Mouse (Mus musculus): ENCODE data around the gene Tmub1. TPM values are rescaled to one million over a fixed set of nuclear protein-coding genes. Genes with fewer than 3 reads are reported as not detected.
"Not testable (repeated sequence)": the region's sequence is repeated elsewhere in the genome, so short reads cannot be mapped to it uniquely, and the experiment has no call there.

The Tmub1 gene
- polyA plus RNA-seq, 1 experiment from 2014 or later = 18.9 TPM

DNA sequence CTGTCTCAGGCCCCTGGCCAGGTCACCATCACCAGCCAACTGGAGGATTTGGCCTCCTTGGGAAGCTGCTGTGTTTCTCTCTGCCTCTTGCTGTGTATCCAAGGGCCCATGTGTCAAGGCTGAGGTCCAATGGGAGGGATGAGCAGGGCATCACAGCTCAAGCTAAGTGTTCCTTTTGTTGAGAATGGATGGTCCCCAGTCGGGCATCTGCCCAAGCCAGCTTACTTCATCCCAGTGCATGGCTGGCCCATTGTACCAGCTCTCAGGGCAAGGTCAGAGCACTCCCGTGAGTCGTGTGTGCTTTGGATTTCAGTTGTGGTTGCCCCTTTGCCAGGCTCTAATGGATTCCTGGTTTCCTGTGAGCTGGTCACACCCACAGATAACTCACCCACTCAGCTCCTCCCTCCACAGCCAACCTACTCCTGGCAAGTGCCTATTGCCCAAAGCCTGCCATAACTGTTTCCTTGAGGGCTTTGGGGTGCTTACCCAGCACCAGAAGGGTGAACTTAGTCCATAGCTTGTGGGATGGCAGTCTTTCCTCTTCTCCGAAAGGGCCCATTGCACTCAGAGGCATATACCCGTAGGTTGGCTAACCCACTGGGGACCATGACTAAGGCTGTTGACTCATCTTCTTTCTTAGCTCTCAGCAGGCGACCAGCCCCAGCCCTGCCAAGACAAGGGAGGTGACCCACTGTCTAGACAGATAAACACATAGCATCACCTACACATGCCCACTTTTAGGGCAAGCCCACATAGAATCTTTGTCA lies 42.9 kb downstream of the Tmub1 start:
- Histone ChIP-seq H3K9me3 (replicated peaks) (no peaks in the 10 kb centered on the region), H3K4me3 (no peak overlapping the region), H3K36me3 (peaks cover 92% of the 10 kb centered on the region), H3K4me1 (replicated peaks) (0 out of 2 replicates have a peak, but pooled peaks cover 11% of the 10 kb centered on the region), H3K27ac (ENCODE audit: poor library complexity, severe bottlenecking) (no peak overlapping the region), H3K27me3 (replicated peaks) (no peaks in the 10 kb centered on the region), H3K4me2 (no peak overlapping the region), H3K9ac (no peak overlapping the region)
- ATAC-seq (ENCODE audit: insufficient number of reproducible peaks, low FRiP score) = no peak
- WGBS = 77% methylated on average over 6 of the region's 6 CpGs

GRCm38 (mm10) chr5:24401969-24402368 lies 45.7 kb downstream of the Tmub1 start:
- Histone ChIP-seq H3K27ac (ENCODE audit: poor library complexity, severe bottlenecking) (no peak overlapping the region), H3K27me3 (replicated peaks) (no peaks in the 10 kb centered on the region), H3K4me2 (no peak overlapping the region), H3K36me3 (peaks cover 68% of the 10 kb centered on the region), H3K4me3 (no peak overlapping the region), H3K4me1 (replicated peaks) (0 out of 2 replicates have a peak, but pooled peaks cover 13% of the 10 kb centered on the region), H3K9me3 (replicated peaks) (no peaks in the 10 kb centered on the region), H3K9ac (no peak overlapping the region)
- 75% methylated on average over 9 of the region's 9 CpGs for WGBS
- no peak for ATAC-seq (ENCODE audit: insufficient number of reproducible peaks, low FRiP score)

GRCm38 (mm10) chr5:24400911-24401605 lies 46.6 kb downstream of the Tmub1 start:
- Histone ChIP-seq H3K4me1 (replicated peaks) (0 out of 2 replicates have a peak, but pooled peaks cover 13% of the 10 kb centered on the region), H3K36me3 (peaks cover 62% of the 10 kb centered on the region), H3K9me3 (replicated peaks) (no peaks in the 10 kb centered on the region), H3K27ac (ENCODE audit: poor library complexity, severe bottlenecking) (no peak overlapping the region), H3K4me2 (no peak overlapping the region), H3K27me3 (replicated peaks) (no peaks in the 10 kb centered on the region), H3K9ac (no peak overlapping the region), H3K4me3 (no peak overlapping the region)
- 84% methylated on average over 5 of the region's 5 CpGs for WGBS
- ATAC-seq (ENCODE audit: insufficient number of reproducible peaks, low FRiP score) = no peak

GRCm38 (mm10) chr5:24400362-24400761 lies 47.3 kb downstream of the Tmub1 start:
- no peak overlapping the region for H3K4me2 ChIP-seq
- no peak overlapping the region for H3K9ac ChIP-seq
- 0 out of 2 replicates have a peak, but pooled peaks cover 10% of the 10 kb centered on the region for H3K4me1 ChIP-seq (replicated peaks)
- ATAC-seq (ENCODE audit: insufficient number of reproducible peaks, low FRiP score) = no peak
- H3K4me3 ChIP-seq = no peak overlapping the region
- no peaks in the 10 kb centered on the region for H3K9me3 ChIP-seq (replicated peaks)
- H3K27ac ChIP-seq (ENCODE audit: poor library complexity, severe bottlenecking) = no peak overlapping the region
- H3K27me3 ChIP-seq (replicated peaks) = no peaks in the 10 kb centered on the region
- peaks cover 55% of the 10 kb centered on the region for H3K36me3 ChIP-seq
- 89% methylated on average over 11 of the region's 11 CpGs for WGBS

DNA sequence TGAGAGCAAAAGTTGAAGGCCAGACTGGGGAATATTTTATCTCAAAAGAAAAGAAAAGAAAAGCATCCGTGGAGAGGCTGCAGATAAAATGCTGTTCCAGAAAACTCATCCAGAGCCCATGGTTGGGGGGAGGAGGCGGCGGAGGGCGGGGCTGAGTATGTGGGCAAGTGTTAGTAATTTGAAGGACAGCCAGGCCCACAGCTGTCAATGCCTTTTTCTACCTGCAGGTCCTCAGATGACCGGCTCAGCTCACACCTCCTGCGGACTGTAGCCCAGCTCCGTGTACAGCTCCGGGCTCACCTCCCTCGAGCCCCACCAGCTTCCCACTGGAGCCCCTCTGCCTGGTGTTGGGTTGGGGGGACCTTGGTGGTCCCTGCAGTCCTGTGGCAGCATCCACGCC lies 48.0 kb downstream of the Tmub1 start:
- Histone ChIP-seq H3K27me3 (replicated peaks) (no peaks in the 10 kb centered on the region), H3K36me3 (peaks cover 48% of the 10 kb centered on the region)
- 74% methylated on average over 10 of the region's 10 CpGs for WGBS

GRCm38 (mm10) chr5:24396254-24396653 lies 51.4 kb downstream of the Tmub1 start:
- Histone ChIP-seq H3K36me3 (peaks cover 16% of the 10 kb centered on the region), H3K4me1 (replicated peaks) (peaks cover 18% of the 10 kb centered on the region)
- not testable (repeated sequence) for H3K4me3 ChIP-seq; ATAC-seq (ENCODE audit: insufficient number of reproducible peaks, low FRiP score); H3K4me2 ChIP-seq; H3K9me3 ChIP-seq (replicated peaks); H3K9ac ChIP-seq; H3K27ac ChIP-seq (ENCODE audit: poor library complexity, severe bottlenecking); H3K27me3 ChIP-seq (replicated peaks)
- WGBS = 86% methylated on average over 6 of the region's 6 CpGs

More for the DNA sequence above, 48.0 kb downstream of the Tmub1 start:
- Histone ChIP-seq H3K4me3 (no peak overlapping the region), H3K9ac (no peak overlapping the region), H3K4me2 (no peak overlapping the region), H3K27ac (ENCODE audit: poor library complexity, severe bottlenecking) (no peak overlapping the region), H3K4me1 (replicated peaks) (peaks cover 13% of the 10 kb centered on the region; the same call in 1 of the 2 replicates), H3K9me3 (replicated peaks) (no peaks in the 10 kb centered on the region)
- no peak for ATAC-seq (ENCODE audit: insufficient number of reproducible peaks, low FRiP score)

Other genes with a start within 250 kb of the Tmub1 start
- gene Kcnh2, start 96.2 kb downstream of the Tmub1 start, polyA plus RNA-seq (2016; fragmentation: Nextera tagmentation; extraction: Ambion mirVana) = 38.2 and 40.5 TPM in 2 replicates
- 45.9 and 46.9 TPM in 2 replicates for gene Nos3, start 83.0 kb downstream of the Tmub1 start, polyA plus RNA-seq (2016; fragmentation: Nextera tagmentation; extraction: Ambion mirVana)
- gene Atg9b, start 55.7 kb downstream of the Tmub1 start, polyA plus RNA-seq (2016; fragmentation: Nextera tagmentation; extraction: Ambion mirVana) = 1.4 and 2.6 TPM in 2 replicates
- 52.7 and 57.4 TPM in 2 replicates for gene Abcb8, start 54.2 kb downstream of the Tmub1 start, polyA plus RNA-seq (2016; fragmentation: Nextera tagmentation; extraction: Ambion mirVana)
- 0.09 and 0.19 TPM in 2 replicates for gene Asic3, start 34.5 kb downstream of the Tmub1 start, polyA plus RNA-seq (2016; fragmentation: Nextera tagmentation; extraction: Ambion mirVana)
- 32.0 and 35.9 TPM in 2 replicates for gene Cdk5, start 24.3 kb downstream of the Tmub1 start, polyA plus RNA-seq (2016; fragmentation: Nextera tagmentation; extraction: Ambion mirVana)
- 31.1 and 39.4 TPM in 2 replicates for gene Slc4a2, start 24.0 kb downstream of the Tmub1 start, polyA plus RNA-seq (2016; fragmentation: Nextera tagmentation; extraction: Ambion mirVana)
- 172 and 175 TPM in 2 replicates for gene Fastk, start 2.6 kb downstream of the Tmub1 start, polyA plus RNA-seq (2016; fragmentation: Nextera tagmentation; extraction: Ambion mirVana)
- 34.9 and 35.2 TPM in 2 replicates for gene Agap3, start 4.3 kb upstream of the Tmub1 start, polyA plus RNA-seq (2016; fragmentation: Nextera tagmentation; extraction: Ambion mirVana)
- gene Gbx1, start 79.3 kb upstream of the Tmub1 start, polyA plus RNA-seq (2016; fragmentation: Nextera tagmentation; extraction: Ambion mirVana) = not detected in 2 replicates
- gene Asb10, start 93.1 kb upstream of the Tmub1 start, polyA plus RNA-seq (2016; fragmentation: Nextera tagmentation; extraction: Ambion mirVana) = 3.7 and 4.7 TPM in 2 replicates
- gene 4931409K22Rik, start 109.0 kb upstream of the Tmub1 start, polyA plus RNA-seq (2016; fragmentation: Nextera tagmentation; extraction: Ambion mirVana) = not detected in 2 replicates
- 79.0 and 80.6 TPM in 2 replicates for gene Abcf2, start 129.6 kb upstream of the Tmub1 start, polyA plus RNA-seq (2016; fragmentation: Nextera tagmentation; extraction: Ambion mirVana)
- 20.1 and 22.8 TPM in 2 replicates for gene Chpf2, start 138.9 kb upstream of the Tmub1 start, polyA plus RNA-seq (2016; fragmentation: Nextera tagmentation; extraction: Ambion mirVana)
- gene Smarcd3, start 176.6 kb upstream of the Tmub1 start, polyA plus RNA-seq (2016; fragmentation: Nextera tagmentation; extraction: Ambion mirVana) = 86.4 and 90.3 TPM in 2 replicates
- 29.5 and 31.9 TPM in 2 replicates for gene Nub1, start 237.7 kb upstream of the Tmub1 start, polyA plus RNA-seq (2016; fragmentation: Nextera tagmentation; extraction: Ambion mirVana)